Mouse (Mus musculus) forebrain, embryonic 11.5 days (tissue): ENCODE results near the gene Cmklr1. TPM values are rescaled to one million over a fixed set of nuclear protein-coding genes. Genes with fewer than 3 reads are reported as not detected.

Experiments
- ATAC-seq: fragments of 200-750 bp; cut with Nextera tagmentation; replicated peaks from 2 replicates; pipeline ENCODE4 v1.8.0; 2017; ENCODE audit warnings: moderate TSS enrichment; ENCODE audit not compliant: low FRiP score
- DNase-seq: peaks from one replicate; pipeline ENCODE4 v3.0.0-alpha.2; 2017; ENCODE audit warnings: low spot score
- H3K27ac ChIP-seq: fragments of 300-500 bp; sonication (generic); 2 replicates; pipeline ENCODE4 v1.5.1; 2014; ENCODE audit warnings: low read depth, low read length
- H3K27me3 ChIP-seq: fragments of 300-500 bp; sonication (generic); 2 replicates; pipeline ENCODE4 v1.6.1; 2014; ENCODE audit warnings: mild to moderate bottlenecking, low read length, mixed read lengths; ENCODE audit not compliant: control insufficient read depth, insufficient read depth
- H3K36me3 ChIP-seq: fragments of 300-500 bp; sonication (generic); 2 replicates; pipeline ENCODE4 v1.6.1; 2014; ENCODE audit warnings: mild to moderate bottlenecking, low read length, moderate library complexity, mixed read lengths; ENCODE audit not compliant: control insufficient read depth, insufficient read depth
- H3K4me1 ChIP-seq: fragments of 300-500 bp; sonication (generic); replicated peaks from 2 replicates; pipeline ENCODE4 v1.6.1; 2014; ENCODE audit warnings: low read length, mixed read lengths; ENCODE audit not compliant: control insufficient read depth, insufficient read depth
- H3K4me2 ChIP-seq: fragments of 300-500 bp; sonication (generic); 2 replicates; pipeline ENCODE4 v1.6.1; 2014; ENCODE audit warnings: low read depth, mild to moderate bottlenecking, low read length, moderate library complexity, mixed read lengths; ENCODE audit not compliant: severe bottlenecking
- H3K4me3 ChIP-seq: fragments of 300-500 bp; sonication (generic); 2 replicates; pipeline ENCODE4 v1.5.1; 2014; ENCODE audit warnings: low read depth, low read length
- H3K9ac ChIP-seq: fragments of 300-500 bp; sonication (generic); 2 replicates; pipeline ENCODE4 v1.6.1; 2014; ENCODE audit warnings: low read length
- H3K9me3 ChIP-seq: fragments of 300-500 bp; sonication (generic); 2 replicates; pipeline ENCODE4 v1.6.1; 2016; ENCODE audit warnings: low read length, mixed read lengths; ENCODE audit not compliant: control insufficient read depth
- WGBS: fragments of 180-500 bp; shearing (Covaris S2); extraction: QIAGEN DNeasy Blood & Tissue Kit; methylation state at CpG from one replicate; pipeline ENCODE4 v1.1.7; 2014; 5-methylcytosine and 5-hydroxymethylcytosine counted together
- polyA plus RNA-seq: library from polyadenylated mRNA; unstranded; fragments of >200 nt; fragmentation: Nextera tagmentation; extraction: Ambion mirVana; gene quantifications from 2 replicates; pipeline ENCODE4 v1.2.1, GENCODE M21; 2014

Gene Cmklr1
- 0.89 and 1.1 TPM in 2 replicates for polyA plus RNA-seq

DNA sequence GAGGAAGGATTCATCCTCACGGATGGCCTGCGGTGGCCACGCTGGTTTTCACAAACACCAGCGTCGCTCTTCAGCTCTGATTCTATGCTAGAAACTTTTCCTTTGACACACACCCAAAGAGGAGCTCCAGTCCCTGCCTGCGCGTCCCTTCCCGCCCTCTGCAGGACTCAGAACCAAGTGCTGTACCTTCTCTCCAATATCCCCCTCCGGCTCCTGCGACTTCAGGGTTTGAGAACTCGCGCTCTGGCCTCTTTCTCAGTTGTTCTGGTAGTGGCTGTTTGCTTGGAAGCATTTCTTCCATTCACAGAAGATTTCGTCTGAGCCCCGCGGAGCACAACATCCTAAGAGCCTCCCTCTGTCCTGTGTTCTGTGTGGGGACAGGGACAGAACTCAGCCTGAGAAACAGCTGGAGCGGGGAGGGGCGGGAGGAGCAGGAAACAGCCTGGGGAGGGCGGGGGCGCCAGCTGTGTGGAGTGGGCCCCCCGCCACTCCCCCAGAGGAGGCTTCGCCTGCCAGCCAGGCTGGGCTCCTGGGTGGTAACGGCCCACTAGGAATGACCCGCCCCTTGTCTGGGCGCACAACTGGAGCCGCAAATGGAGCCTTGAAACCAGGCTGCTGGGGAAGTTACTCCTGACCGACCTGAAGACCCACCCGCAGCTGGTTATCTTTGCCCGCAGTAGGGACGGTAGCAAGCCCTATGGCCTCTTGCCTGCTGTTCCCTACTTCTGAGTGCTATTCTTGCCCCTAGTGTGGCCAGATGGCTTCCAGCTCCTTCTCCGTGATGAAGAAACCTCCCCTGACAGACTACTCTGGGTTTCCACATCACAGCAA lies at the start of gene Cmklr1:
TSS of gene Cmklr1 (minus strand) at position 392 of the 831 bp plus-strand sequence.
- ATAC-seq (no peak), DNase-seq (peak; percentile 54)
- H3K9me3 ChIP-seq: no peaks in the 10 kb centered on the region
- 0 out of 2 replicates have a peak, but pooled peaks cover 4% of the 10 kb centered on the region for H3K4me1 ChIP-seq
- peaks cover 3% of the 10 kb centered on the region; the same call in 1 of the 2 replicates for H3K27me3 ChIP-seq
- no peak within 1 kb of the TSS for H3K27ac ChIP-seq
- H3K36me3 ChIP-seq: no peaks in the 10 kb centered on the region
- no peak within 1 kb of the TSS for H3K4me3 ChIP-seq
- peak within 1 kb of the TSS; percentile 2; the same call in 1 of the 2 replicates for H3K4me2 ChIP-seq
- WGBS: 16% methylated on average over 30 of the region's 30 CpGs
- no peak within 1 kb of the TSS for H3K9ac ChIP-seq

DNA sequence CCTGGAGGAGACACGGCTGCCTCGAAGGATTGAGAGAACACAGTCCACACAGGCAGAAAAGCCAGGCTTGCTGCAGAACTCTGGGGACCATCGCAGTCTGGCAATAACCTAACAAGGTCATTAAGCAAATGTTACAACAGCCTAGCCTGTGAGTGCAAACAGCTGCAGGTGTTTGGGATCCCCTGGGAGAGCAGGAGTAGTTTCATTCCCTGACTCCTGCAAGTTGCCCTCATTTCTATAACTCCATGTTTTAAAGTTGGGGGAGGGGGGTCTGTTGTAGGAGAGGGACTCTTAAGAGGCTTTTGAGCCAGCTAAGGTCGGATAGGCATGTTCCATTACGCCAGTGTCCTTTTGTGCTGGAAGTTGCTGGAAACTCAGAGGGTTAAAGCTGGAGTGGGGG lies 44.2 kb upstream of the Cmklr1 start:
- H3K9me3 ChIP-seq: no peaks in the 10 kb centered on the region; the same call in 1 of the 2 replicates
- no peak overlapping the region for H3K4me2 ChIP-seq
- no peak overlapping the region for H3K4me3 ChIP-seq
- 57% methylated on average over 5 of the region's 5 CpGs for WGBS
- no peaks in the 10 kb centered on the region for H3K4me1 ChIP-seq
- ATAC-seq: no peak
- no peaks in the 10 kb centered on the region for H3K27me3 ChIP-seq
- no peak overlapping the region for H3K9ac ChIP-seq
- no peaks in the 10 kb centered on the region for H3K36me3 ChIP-seq
- H3K27ac ChIP-seq: no peak overlapping the region
- no peak for DNase-seq

DNA sequence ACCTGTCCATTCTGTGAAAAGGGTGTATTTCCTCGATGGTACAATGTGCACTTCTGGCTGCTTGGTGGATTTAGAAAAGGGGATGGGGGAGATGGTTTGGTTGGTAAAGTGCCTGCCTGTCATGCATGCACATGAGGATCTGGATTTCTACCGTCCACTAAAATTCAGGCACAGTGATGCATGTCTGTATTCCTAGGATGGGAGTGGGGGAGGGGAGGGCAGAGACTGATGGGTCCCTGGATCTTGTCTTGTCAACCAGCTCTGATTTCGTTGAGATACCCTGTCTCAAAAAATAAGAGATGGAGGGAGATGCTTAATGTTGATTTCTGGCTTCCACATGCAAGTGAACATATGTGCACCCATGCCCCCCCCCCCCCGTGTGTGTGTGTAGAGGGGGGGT lies 43.8 kb upstream of the Cmklr1 start:
- DNase-seq (no peak), ATAC-seq (no peak)
- H3K27ac ChIP-seq: no peak overlapping the region
- no peaks in the 10 kb centered on the region for H3K36me3 ChIP-seq
- H3K4me1 ChIP-seq: no peaks in the 10 kb centered on the region
- H3K4me3 ChIP-seq: no peak overlapping the region
- 68% methylated on average over 4 of the region's 4 CpGs for WGBS
- no peaks in the 10 kb centered on the region; the same call in 1 of the 2 replicates for H3K9me3 ChIP-seq
- no peak overlapping the region for H3K4me2 ChIP-seq
- H3K27me3 ChIP-seq: no peaks in the 10 kb centered on the region
- no peak overlapping the region for H3K9ac ChIP-seq

DNA sequence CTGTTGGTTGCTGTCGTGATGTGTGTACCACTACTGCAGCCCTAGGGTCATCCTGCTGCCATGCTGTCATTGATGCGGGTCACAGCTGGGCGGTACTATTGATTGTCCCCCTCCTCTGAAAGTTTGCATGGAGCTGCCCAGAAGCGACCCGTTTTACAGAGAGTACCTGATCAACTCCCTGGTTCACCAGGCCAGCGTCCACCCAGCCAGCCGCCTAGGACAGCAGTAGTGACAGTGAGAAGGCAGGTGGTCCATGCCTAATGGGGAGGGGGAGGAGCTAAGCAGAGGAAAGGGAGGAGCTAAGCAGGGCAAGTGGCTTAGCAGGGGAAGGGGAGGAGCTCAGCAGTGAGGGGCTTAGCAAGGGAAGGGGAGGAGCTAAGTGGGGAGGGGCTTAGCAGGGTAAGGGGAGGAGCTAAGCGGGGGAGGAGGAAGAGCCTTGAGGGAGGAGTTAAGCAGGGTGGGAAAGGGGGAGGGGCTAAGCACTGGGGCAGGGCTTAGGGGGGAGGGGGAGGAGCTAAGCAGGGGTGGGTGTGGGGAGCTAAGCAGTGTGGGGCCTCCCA lies 43.0 kb upstream of the Cmklr1 start:
- WGBS: 91% methylated on average over 8 of the region's 8 CpGs
- ATAC-seq: no peak

DNA sequence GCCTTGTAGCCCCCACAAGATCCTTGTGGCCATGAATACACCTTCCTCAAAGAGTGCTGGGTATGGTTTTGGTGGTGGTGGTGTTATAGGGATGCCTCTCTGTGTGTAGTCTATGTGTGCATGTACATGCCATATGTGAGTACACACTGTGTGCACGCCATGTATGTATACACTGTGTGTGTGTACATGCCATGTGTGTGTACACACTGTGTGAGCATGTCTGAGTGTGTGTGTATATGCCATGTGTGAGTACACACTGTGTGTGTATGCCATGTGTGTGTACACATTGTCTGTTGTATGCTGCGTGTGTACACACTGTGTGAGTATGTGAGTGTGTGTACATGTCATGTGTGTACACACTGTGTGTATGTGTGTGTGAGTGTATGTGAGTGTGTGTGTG lies 40.6 kb upstream of the Cmklr1 start:
- Histone ChIP-seq H3K9me3 (no peaks in the 10 kb centered on the region; the same call in 1 of the 2 replicates), H3K4me3 (no peak overlapping the region), H3K27ac (no peak overlapping the region), H3K4me2 (no peak overlapping the region), H3K9ac (no peak overlapping the region), H3K36me3 (no peaks in the 10 kb centered on the region), H3K4me1 (no peaks in the 10 kb centered on the region), H3K27me3 (no peaks in the 10 kb centered on the region)
- 96% methylated on average over 2 of the region's 2 CpGs for WGBS
- DNase-seq (no peak), ATAC-seq (no peak)

More for the DNA sequence above, 43.0 kb upstream of the Cmklr1 start:
- DNase-seq: no peak
- no peak overlapping the region for H3K4me3 ChIP-seq
- no peaks in the 10 kb centered on the region for H3K36me3 ChIP-seq
- no peak overlapping the region for H3K4me2 ChIP-seq
- H3K9me3 ChIP-seq: no peaks in the 10 kb centered on the region; the same call in 1 of the 2 replicates
- no peak overlapping the region for H3K27ac ChIP-seq
- no peak overlapping the region for H3K9ac ChIP-seq
- H3K4me1 ChIP-seq: no peaks in the 10 kb centered on the region
- H3K27me3 ChIP-seq: no peaks in the 10 kb centered on the region

DNA sequence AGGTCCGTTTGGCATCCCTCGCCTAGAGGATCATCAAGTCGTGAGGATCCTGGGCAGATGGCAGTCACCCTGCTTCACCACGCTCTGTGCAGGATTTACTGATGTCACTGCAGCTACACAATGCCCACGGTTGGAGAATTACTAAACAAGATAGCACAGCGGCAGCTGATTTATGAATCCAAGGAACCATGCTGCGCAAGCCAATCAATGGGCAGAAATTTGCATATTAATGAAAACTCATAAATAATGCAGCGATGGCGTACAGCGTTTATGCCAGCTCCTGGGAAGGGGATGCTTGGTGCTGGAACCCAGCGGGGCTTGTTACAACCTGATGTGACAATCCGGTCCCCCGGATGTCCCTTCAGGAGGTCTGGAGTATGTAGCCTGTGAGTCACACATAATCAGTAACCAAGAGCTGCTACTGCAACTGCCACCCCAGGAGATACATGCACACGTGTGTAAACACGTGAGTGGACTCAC lies 39.9 kb upstream of the Cmklr1 start:
- no peaks in the 10 kb centered on the region for H3K27me3 ChIP-seq
- no peak overlapping the region for H3K27ac ChIP-seq
- no peaks in the 10 kb centered on the region for H3K36me3 ChIP-seq
- 73% methylated on average over 15 of the region's 15 CpGs for WGBS
- H3K4me2 ChIP-seq: no peak overlapping the region
- H3K9me3 ChIP-seq: no peaks in the 10 kb centered on the region; the same call in 1 of the 2 replicates
- no peak for DNase-seq
- no peak for ATAC-seq
- no peaks in the 10 kb centered on the region for H3K4me1 ChIP-seq
- H3K4me3 ChIP-seq: no peak overlapping the region
- H3K9ac ChIP-seq: no peak overlapping the region

DNA sequence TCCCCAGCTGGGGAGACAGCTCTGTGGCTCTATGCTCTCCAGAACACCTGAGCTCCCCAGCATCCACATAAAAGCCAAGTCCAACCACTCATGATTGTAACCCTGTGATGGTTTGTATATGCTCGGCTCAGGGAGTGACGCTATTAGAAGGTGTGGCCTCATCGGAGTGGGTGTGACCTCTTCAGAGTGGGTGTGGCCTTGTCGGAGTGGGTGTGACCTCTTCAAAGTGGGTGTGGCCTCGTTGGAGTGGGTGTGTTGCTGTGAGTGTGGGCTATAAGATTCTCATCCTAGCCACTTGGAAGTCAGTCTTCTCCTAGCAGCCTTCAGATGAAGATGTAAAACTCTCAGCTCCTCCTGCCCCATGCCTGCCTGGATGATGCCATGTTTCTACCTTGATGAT lies 37.3 kb upstream of the Cmklr1 start:
- Histone ChIP-seq H3K9ac (no peak overlapping the region), H3K9me3 (no peaks in the 10 kb centered on the region), H3K27ac (no peak overlapping the region), H3K27me3 (no peaks in the 10 kb centered on the region), H3K4me3 (no peak overlapping the region), H3K36me3 (no peaks in the 10 kb centered on the region), H3K4me2 (no peak overlapping the region), H3K4me1 (no peaks in the 10 kb centered on the region)
- DNase-seq (no peak), ATAC-seq (no peak)
- 86% methylated on average over 5 of the region's 5 CpGs for WGBS

DNA sequence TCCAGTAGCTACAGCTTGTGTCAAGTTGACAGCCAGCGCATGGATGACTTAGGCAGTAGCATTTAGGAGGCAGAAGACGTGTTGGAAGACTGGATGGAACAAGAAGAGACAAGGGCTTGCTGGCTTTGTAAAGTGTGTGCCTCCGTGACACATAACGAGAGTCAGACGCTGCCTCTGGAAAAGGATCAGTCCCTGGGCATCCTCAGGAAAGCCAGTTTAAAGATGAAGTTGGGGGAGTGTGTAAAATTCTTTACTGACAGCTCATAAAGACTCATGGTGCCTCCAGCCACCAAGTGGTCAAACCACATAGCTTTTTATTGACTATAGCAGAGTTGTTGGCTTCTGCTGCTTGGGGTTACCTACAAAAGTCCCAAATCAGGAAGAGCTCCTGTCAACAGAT lies 35.2 kb upstream of the Cmklr1 start:
- no peak for ATAC-seq
- Histone ChIP-seq H3K36me3 (no peaks in the 10 kb centered on the region), H3K4me1 (no peaks in the 10 kb centered on the region), H3K4me3 (no peak overlapping the region), H3K9ac (no peak overlapping the region), H3K27ac (no peak overlapping the region), H3K27me3 (no peaks in the 10 kb centered on the region), H3K4me2 (no peak overlapping the region), H3K9me3 (no peaks in the 10 kb centered on the region)
- 82% methylated on average over 5 of the region's 5 CpGs for WGBS
- DNase-seq: no peak
